Mouse (Mus musculus) adrenal gland, adult 8-10 months (tissue): Measurements from ENCODE around the gene Abraxas1. TPM values are rescaled to one million over a fixed set of nuclear protein-coding genes. Genes with fewer than 3 reads are reported as not detected.

Experiments used
- DNase-seq: peaks from one replicate; pipeline ENCODE4 v3.0.0; 2022
- total RNA-seq, 4 experiments: library from RNA; stranded (reverse); gene quantifications; 2 replicates each; pipeline ENCODE4 v1.2.4; 2022

Abraxas1 gene
- total RNA-seq = 10 to 100 TPM; 11.4 to 19.3 (median 15.4) TPM

GRCm38 (mm10) chr5:100820483-100821184, at the start of gene Abraxas1:
Gene Abraxas1, minus strand, starts transcription at chr5:100820965.
- DNase-seq = peak; percentile 81

- DNase-seq = no peak
Observed at GRCm38 (mm10) chr5:100869197-100869895, 48.6 kb upstream of the Abraxas1 start.

GRCm38 (mm10) chr5:100866183-100866582, 45.4 kb upstream of the Abraxas1 start:
- DNase-seq = no peak

GRCm38 (mm10) chr5:100864438-100864837, 43.7 kb upstream of the Abraxas1 start:
- DNase-seq = no peak

- no peak for DNase-seq
Observed at GRCm38 (mm10) chr5:100863091-100863490, 42.3 kb upstream of the Abraxas1 start.

- DNase-seq = peak; percentile 70
Observed at GRCm38 (mm10) chr5:100861811-100862210, 41.0 kb upstream of the Abraxas1 start.

- no peak for DNase-seq
Observed at GRCm38 (mm10) chr5:100861140-100861539, 40.4 kb upstream of the Abraxas1 start.

- DNase-seq = peak; percentile 64
Observed at GRCm38 (mm10) chr5:100860417-100861053, 39.8 kb upstream of the Abraxas1 start.

GRCm38 (mm10) chr5:100856552-100856951, 35.8 kb upstream of the Abraxas1 start:
- no peak for DNase-seq

- no peak for DNase-seq
Observed at GRCm38 (mm10) chr5:100853963-100854362, 33.2 kb upstream of the Abraxas1 start.

GRCm38 (mm10) chr5:100847143-100847542, 26.4 kb upstream of the Abraxas1 start:
- DNase-seq = no peak

- no peak for DNase-seq
Observed at GRCm38 (mm10) chr5:100846599-100846920, 25.8 kb upstream of the Abraxas1 start.

- peak; percentile 77 for DNase-seq
Observed at GRCm38 (mm10) chr5:100845848-100846598, 25.3 kb upstream of the Abraxas1 start.

GRCm38 (mm10) chr5:100845485-100845847, 24.7 kb upstream of the Abraxas1 start, which contains the start of gene Gpat3:
Gene Gpat3, plus strand, starts transcription at chr5:100845713.
- DNase-seq = peak; percentile 12

GRCm38 (mm10) chr5:100844485-100844884, 23.7 kb upstream of the Abraxas1 start:
- DNase-seq = no peak

- DNase-seq = no peak
Observed at GRCm38 (mm10) chr5:100837907-100838306, 17.1 kb upstream of the Abraxas1 start.

- no peak for DNase-seq
Observed at GRCm38 (mm10) chr5:100835862-100836538, 15.2 kb upstream of the Abraxas1 start.

GRCm38 (mm10) chr5:100833841-100834240, 13.1 kb upstream of the Abraxas1 start:
- no peak for DNase-seq

- DNase-seq = no peak
Observed at GRCm38 (mm10) chr5:100832680-100833079, 11.9 kb upstream of the Abraxas1 start.

- DNase-seq = no peak
Observed at GRCm38 (mm10) chr5:100828701-100829100, 7.9 kb upstream of the Abraxas1 start.

- DNase-seq = no peak
Observed at GRCm38 (mm10) chr5:100826531-100826930, 5.8 kb upstream of the Abraxas1 start.

- DNase-seq = no peak
Observed at GRCm38 (mm10) chr5:100825975-100826374, 5.2 kb upstream of the Abraxas1 start.
